Mouse (Mus musculus) liver, embryonic 14.5 days (tissue): ENCODE measurements at regions not wholly inside any gene's neighbourhood (a gene's known extent, or its start where the extent isn't known, plus 50 kb on each side); places are given as distances from the start of the nearest gene placed in this dataset.

Experiments used
- CTCF ChIP-seq: IDR thresholded peaks from 2 replicates; pipeline ENCODE4 v1.5.1; 2016; ENCODE audit warnings: antibody characterized with exemption, low read depth, control low read depth
- EP300 ChIP-seq: IDR thresholded peaks from 2 replicates; pipeline ENCODE4 v1.6.1; 2016; ENCODE audit warnings: antibody characterized with exemption, low read depth

GRCm38 (mm10) chr4:89478646-89479237 lies 167.9 kb upstream of the Cdkn2b start:
- TF ChIP-seq CTCF (no peak), EP300 (no peak)
